8 mouse cellular contexts compared by ENCODE assay signal in the genomic region with DNA sequence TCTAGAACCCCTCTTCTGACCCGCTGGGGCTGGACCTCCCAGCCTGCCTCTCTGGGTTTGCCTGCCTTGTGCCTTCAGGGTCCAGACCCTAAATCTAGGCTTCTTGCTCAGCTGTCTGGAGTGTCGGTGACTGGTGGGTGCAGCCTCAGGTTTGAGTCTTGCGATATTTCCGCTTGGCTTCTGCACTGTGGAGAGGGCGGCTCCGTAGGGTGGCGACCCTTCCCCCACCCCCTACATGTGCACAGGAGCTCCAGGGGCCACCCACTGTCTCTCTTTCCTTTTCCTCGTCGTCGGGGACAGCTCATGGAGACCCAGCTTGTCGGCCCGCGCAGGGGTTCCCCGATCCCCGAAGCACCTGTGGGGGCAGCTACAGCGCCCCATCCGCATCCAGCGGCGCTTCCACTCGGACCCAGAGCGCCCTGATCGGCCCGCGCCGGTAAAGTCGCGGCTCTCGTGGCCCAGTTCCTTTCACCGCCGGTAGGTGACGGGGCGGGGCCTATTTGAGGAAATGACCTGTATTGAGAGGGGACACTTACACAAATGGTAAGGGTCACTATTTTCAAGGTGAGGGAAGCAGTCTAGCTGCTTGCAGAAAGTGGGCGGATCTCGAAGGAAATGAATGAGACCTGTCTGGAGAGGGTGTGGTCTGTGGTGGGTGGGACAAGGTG. TPM values are rescaled to one million over a fixed set of nuclear protein-coding genes. Genes with fewer than 3 reads are reported as not detected.
DNase-seq lines count a peak whose midpoint lies in the region; ATAC-seq and TF ChIP-seq lines count a peak whose summit lies in the region.

No protein-coding gene starts in this region.

- 4% methylated on average over 34 of the region's 34 CpGs for WGBS in hindbrain, postnatal 0 days
- 5% methylated on average over 34 of the region's 34 CpGs for WGBS in midbrain, embryonic 10.5 days

- TF ChIP-seq CTCF in brain, embryonic 14.5 days (IDR thresholded peaks at IDR 0.05; ENCODE audit: borderline replicate concordance, extremely low read depth, insufficient read depth, insufficient read length): peak; percentile 22; the same call in 1 of the 2 replicates
- TF ChIP-seq CTCF in hindbrain, postnatal 0 days (IDR thresholded peaks at IDR 0.05; ENCODE audit: low read depth): peak; percentile 47

- no peak for TF ChIP-seq POLR2A in brain, embryonic 14.5 days (IDR thresholded peaks at IDR 0.05; ENCODE audit: borderline replicate concordance, extremely low read depth, insufficient read depth, insufficient read length, poor library complexity, severe bottlenecking)

- H3K36me3 ChIP-seq in hindbrain, postnatal 0 days (ENCODE audit: insufficient read depth, low read length): no peaks in the 10 kb centered on the region
- H3K36me3 ChIP-seq in midbrain, embryonic 10.5 days: no peaks in the 10 kb centered on the region

- H3K9me3 ChIP-seq in hindbrain, postnatal 0 days (ENCODE audit: low read length): no peaks in the 10 kb centered on the region
- H3K9me3 ChIP-seq in midbrain, embryonic 10.5 days (replicated peaks): no peaks in the 10 kb centered on the region

- no peak overlapping the region for H3K27ac ChIP-seq in hindbrain, postnatal 0 days
- H3K27ac ChIP-seq in midbrain, embryonic 10.5 days (replicated peaks): peak overlapping the region; percentile 49; the same call in 1 of the 2 replicates

- no peaks in the 10 kb centered on the region for H3K4me1 ChIP-seq in hindbrain, postnatal 0 days (ENCODE audit: insufficient read depth, low read length)
- peaks cover 11% of the 10 kb centered on the region for H3K4me1 ChIP-seq in midbrain, embryonic 10.5 days

- peak overlapping the region; percentile 12; the same call in 1 of the 2 replicates for H3K4me3 ChIP-seq in hindbrain, postnatal 0 days (ENCODE audit: low read length)
- peak overlapping the region; percentile 43 for H3K4me3 ChIP-seq in midbrain, embryonic 10.5 days

- peak; percentile 59 to 72 for DNase-seq in kidney, postnatal 4 days
- no peak for DNase-seq in kidney, adult 8-10 months
- DNase-seq in brain, embryonic 14.5 days (ENCODE audit: low read depth): no peak
- DNase-seq in hindbrain, postnatal 0 days (ENCODE audit: low spot score): no peak
- DNase-seq in midbrain, embryonic 10.5 days (ENCODE audit: low spot score): no peak
- DNase-seq in thymus, postnatal 25 days: peak; percentile 38
- no peak for DNase-seq in right cerebral cortex, adult 18-20 months
- no peak for DNase-seq in cerebellum, adult 11-12 months

- peaks cover 12% of the 10 kb centered on the region for H3K27me3 ChIP-seq in hindbrain, postnatal 0 days (ENCODE audit: insufficient read depth, low read length)
- peaks cover 79% of the 10 kb centered on the region for H3K27me3 ChIP-seq in midbrain, embryonic 10.5 days (ENCODE audit: low read depth, poor library complexity, severe bottlenecking)

- ATAC-seq in hindbrain, postnatal 0 days: peak; percentile 54; the same call in 1 of the 2 replicates

- peak overlapping the region; percentile 35 for H3K4me2 ChIP-seq in hindbrain, postnatal 0 days (ENCODE audit: low read depth, low read length)

- no peak overlapping the region for H3K9ac ChIP-seq in hindbrain, postnatal 0 days (replicated peaks; ENCODE audit: low read length)

RNA-seq across cellular contexts. Expression of a gene that starts 6.4 kb away (rescaled TPM):
- 0.40 and 0.58 TPM in 2 replicates for polyA plus RNA-seq in brain, embryonic 14.5 days (2012; rRNA removed)
- total RNA-seq in hindbrain, postnatal 0 days (2014; rRNA removed): 0.26 and 0.72 TPM in 2 replicates
- 0.20 and 0.31 TPM in 2 replicates for polyA plus RNA-seq in hindbrain, postnatal 0 days (2015; fragmentation: Nextera tagmentation; extraction: Ambion mirVana)
- 0.72 and 0.78 TPM in 2 replicates for polyA plus RNA-seq in midbrain, embryonic 10.5 days (2016; fragmentation: Nextera tagmentation; extraction: Ambion mirVana)

RNA-seq across cellular contexts. Expression of a gene that starts 11.6 kb away (rescaled TPM):
- not detected in 2 replicates for polyA plus RNA-seq in brain, embryonic 14.5 days (2012; rRNA removed)
- total RNA-seq in hindbrain, postnatal 0 days (2014; rRNA removed): not detected in 2 replicates
- not detected in 2 replicates for polyA plus RNA-seq in hindbrain, postnatal 0 days (2015; fragmentation: Nextera tagmentation; extraction: Ambion mirVana)
- polyA plus RNA-seq in midbrain, embryonic 10.5 days (2016; fragmentation: Nextera tagmentation; extraction: Ambion mirVana): not detected in 2 replicates

RNA-seq across cellular contexts. Expression of a gene that starts 24.5 kb away (rescaled TPM):
- polyA plus RNA-seq in brain, embryonic 14.5 days (2012; rRNA removed): 468 and 475 TPM in 2 replicates
- 610 and 693 TPM in 2 replicates for total RNA-seq in hindbrain, postnatal 0 days (2014; rRNA removed)
- polyA plus RNA-seq in hindbrain, postnatal 0 days (2015; fragmentation: Nextera tagmentation; extraction: Ambion mirVana): 693 and 724 TPM in 2 replicates
- polyA plus RNA-seq in midbrain, embryonic 10.5 days (2016; fragmentation: Nextera tagmentation; extraction: Ambion mirVana): 17.2 and 40.7 TPM in 2 replicates

RNA-seq across cellular contexts. Expression of a gene that starts 26.7 kb away (rescaled TPM):
- polyA plus RNA-seq in brain, embryonic 14.5 days (2012; rRNA removed): 0.10 and 0.23 TPM in 2 replicates
- 0.05 and 0.18 TPM in 2 replicates for total RNA-seq in hindbrain, postnatal 0 days (2014; rRNA removed)
- polyA plus RNA-seq in hindbrain, postnatal 0 days (2015; fragmentation: Nextera tagmentation; extraction: Ambion mirVana): 0.05 and 0.08 TPM in 2 replicates
- not detected in 2 replicates for polyA plus RNA-seq in midbrain, embryonic 10.5 days (2016; fragmentation: Nextera tagmentation; extraction: Ambion mirVana)

RNA-seq across cellular contexts. Expression of a gene that starts 30.8 kb away (rescaled TPM):
- 29.1 and 45.0 TPM in 2 replicates for polyA plus RNA-seq in brain, embryonic 14.5 days (2012; rRNA removed)
- total RNA-seq in hindbrain, postnatal 0 days (2014; rRNA removed): 37.2 and 53.9 TPM in 2 replicates
- polyA plus RNA-seq in hindbrain, postnatal 0 days (2015; fragmentation: Nextera tagmentation; extraction: Ambion mirVana): 56.1 and 63.3 TPM in 2 replicates
- polyA plus RNA-seq in midbrain, embryonic 10.5 days (2016; fragmentation: Nextera tagmentation; extraction: Ambion mirVana): 31.7 and 34.6 TPM in 2 replicates

Comparison
In these comparisons a context has a peak if more than half of its experiments do, and no peak if none do; other contexts are left out.
1. DNase-seq: peak in kidney, postnatal 4 days (2 of 2) and thymus, postnatal 25 days (single experiment); none in kidney, adult 8-10 months (0 of 2), brain, embryonic 14.5 days (single experiment), hindbrain, postnatal 0 days (single experiment), midbrain, embryonic 10.5 days (single experiment), right cerebral cortex, adult 18-20 months (single experiment) and cerebellum, adult 11-12 months (single experiment).
2. RNA of a gene that starts 24.5 kb away (polyA plus RNA-seq): 693 to 724 TPM in hindbrain, postnatal 0 days and 468 to 475 TPM in brain, embryonic 14.5 days; 17.2 to 40.7 TPM in midbrain, embryonic 10.5 days; every median in the first group is over 10 times any median in the second.